Mouse (Mus musculus): ENCODE results near the gene Nxph3.

GRCm38 (mm10) chr11:95532353-95533072 lies 18.1 kb upstream of the Nxph3 start:
- TF ChIP-seq POLR2A (IDR thresholded peaks at IDR 0.05; ENCODE audit: borderline replicate concordance, extremely low read depth, insufficient read depth, insufficient read length, poor library complexity, severe bottlenecking) = no peak
- TF ChIP-seq CTCF (IDR thresholded peaks at IDR 0.05; ENCODE audit: borderline replicate concordance, extremely low read depth, insufficient read depth, insufficient read length) = no peak

All from brain, embryonic 14.5 days (tissue).